Mouse (Mus musculus): Measurements from ENCODE around the gene Akap12. TPM values are rescaled to one million over a fixed set of nuclear protein-coding genes. Genes with fewer than 3 reads are reported as not detected.
A peak's percentile ranks its signal among the peaks of the same experiment; 100 is the strongest.

The Akap12 gene
- polyA plus RNA-seq, 1 experiment from 2014 or later, result 71.4 TPM

GRCm38 (mm10) chr10:4341430-4341829 lies 75.2 kb downstream of the Akap12 start:
- ATAC-seq (ENCODE audit: insufficient read depth, low FRiP score), result no peak
- no peaks in the 10 kb centered on the region for H3K9me3 ChIP-seq (replicated peaks; ENCODE audit: control insufficient read depth, low read length)
- H3K36me3 ChIP-seq (ENCODE audit: control insufficient read depth, insufficient read depth, low read length), result no peaks in the 10 kb centered on the region
- peak overlapping the region; percentile 13; the same call in 1 of the 2 replicates for H3K27ac ChIP-seq (ENCODE audit: low read length)
- H3K4me1 ChIP-seq (ENCODE audit: control insufficient read depth, insufficient read depth, low read length), result peaks cover 13% of the 10 kb centered on the region; the same call in 1 of the 2 replicates
- H3K9ac ChIP-seq (ENCODE audit: low read length), result no peak overlapping the region
- 15% methylated on average over 2 of the region's 2 CpGs for WGBS
- no peaks in the 10 kb centered on the region for H3K27me3 ChIP-seq (ENCODE audit: control insufficient read depth, insufficient read depth, low read length)
- H3K4me3 ChIP-seq (replicated peaks; ENCODE audit: low read length), result no peak overlapping the region
- H3K4me2 ChIP-seq (ENCODE audit: low read depth, low read length), result no peak overlapping the region

GRCm38 (mm10) chr10:4346489-4347135 lies 80.4 kb downstream of the Akap12 start:
- H3K4me1 ChIP-seq (ENCODE audit: control insufficient read depth, insufficient read depth, low read length), result 0 out of 2 replicates have a peak, but pooled peaks cover 4% of the 10 kb centered on the region
- peak; percentile 91 for ATAC-seq (ENCODE audit: insufficient read depth, low FRiP score)
- no peak overlapping the region for H3K27ac ChIP-seq (ENCODE audit: low read length)
- H3K9me3 ChIP-seq (replicated peaks; ENCODE audit: control insufficient read depth, low read length), result no peaks in the 10 kb centered on the region
- H3K4me2 ChIP-seq (ENCODE audit: low read depth, low read length), result peak overlapping the region; percentile 58
- WGBS, result 6% methylated on average over 28 of the region's 28 CpGs
- no peaks in the 10 kb centered on the region for H3K27me3 ChIP-seq (ENCODE audit: control insufficient read depth, insufficient read depth, low read length)
- H3K9ac ChIP-seq (ENCODE audit: low read length), result peak overlapping the region; percentile 71
- no peaks in the 10 kb centered on the region for H3K36me3 ChIP-seq (ENCODE audit: control insufficient read depth, insufficient read depth, low read length)
- peak overlapping the region; percentile 39 for H3K4me3 ChIP-seq (replicated peaks; ENCODE audit: low read length)

DNA sequence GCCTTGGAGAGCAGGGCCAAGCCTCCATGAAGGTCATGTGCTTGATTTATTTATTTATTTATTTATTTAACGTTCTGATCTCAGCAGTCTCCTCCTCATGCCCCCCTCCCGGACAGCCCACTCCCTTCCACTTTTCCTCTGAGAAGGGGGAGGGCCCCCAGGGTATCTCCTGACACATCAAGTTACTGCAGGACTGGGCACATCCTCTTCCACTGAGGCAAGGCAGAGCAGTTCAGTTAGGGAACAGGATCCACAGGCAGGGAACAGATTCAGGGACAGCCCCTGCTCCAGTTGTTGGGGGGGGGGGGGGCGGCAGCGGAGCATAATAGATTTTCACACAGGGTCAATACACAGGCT lies 80.9 kb downstream of the Akap12 start:
- Histone ChIP-seq H3K9me3 (replicated peaks; ENCODE audit: control insufficient read depth, low read length) (no peaks in the 10 kb centered on the region), H3K4me3 (replicated peaks; ENCODE audit: low read length) (no peak overlapping the region)

DNA sequence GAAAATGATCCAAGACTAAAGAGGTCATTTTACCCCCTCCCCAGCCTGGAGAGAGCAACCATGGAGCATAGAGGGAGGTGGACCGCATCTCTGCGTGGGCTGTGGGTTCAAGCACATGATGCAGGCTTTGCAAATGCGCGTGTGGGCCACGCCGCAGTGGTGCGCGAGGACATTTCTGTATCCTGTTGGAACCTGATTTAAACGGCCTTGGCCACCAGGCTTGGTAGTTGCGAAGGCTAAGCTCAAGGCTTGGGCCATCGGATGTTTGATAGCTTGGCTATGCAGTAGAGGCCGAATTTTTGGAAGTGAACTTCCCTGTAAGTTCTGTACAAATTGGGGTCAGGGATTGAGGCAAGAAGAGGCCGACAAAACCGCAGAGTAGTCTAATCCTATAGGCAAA lies 81.4 kb downstream of the Akap12 start:
- Histone ChIP-seq H3K4me2 (ENCODE audit: low read depth, low read length) (no peak overlapping the region), H3K4me3 (replicated peaks; ENCODE audit: low read length) (no peak overlapping the region), H3K9ac (ENCODE audit: low read length) (no peak overlapping the region), H3K9me3 (replicated peaks; ENCODE audit: control insufficient read depth, low read length) (no peaks in the 10 kb centered on the region), H3K36me3 (ENCODE audit: control insufficient read depth, insufficient read depth, low read length) (no peaks in the 10 kb centered on the region), H3K27me3 (ENCODE audit: control insufficient read depth, insufficient read depth, low read length) (no peaks in the 10 kb centered on the region), H3K27ac (ENCODE audit: low read length) (no peak overlapping the region), H3K4me1 (ENCODE audit: control insufficient read depth, insufficient read depth, low read length) (0 out of 2 replicates have a peak, but pooled peaks cover 4% of the 10 kb centered on the region)
- 97% methylated on average over 14 of the region's 14 CpGs for WGBS
- no peak for ATAC-seq (ENCODE audit: insufficient read depth, low FRiP score)

More for the DNA sequence above, 80.9 kb downstream of the Akap12 start:
- no peak; the same call in 1 of the 2 replicates for ATAC-seq (ENCODE audit: insufficient read depth, low FRiP score)
- Histone ChIP-seq H3K9ac (ENCODE audit: low read length) (no peak overlapping the region), H3K27ac (ENCODE audit: low read length) (no peak overlapping the region), H3K4me1 (ENCODE audit: control insufficient read depth, insufficient read depth, low read length) (0 out of 2 replicates have a peak, but pooled peaks cover 4% of the 10 kb centered on the region), H3K4me2 (ENCODE audit: low read depth, low read length) (peak overlapping the region; percentile 58), H3K36me3 (ENCODE audit: control insufficient read depth, insufficient read depth, low read length) (no peaks in the 10 kb centered on the region), H3K27me3 (ENCODE audit: control insufficient read depth, insufficient read depth, low read length) (no peaks in the 10 kb centered on the region)
- WGBS, result 70% methylated on average over 4 of the region's 4 CpGs

- no peak overlapping the region for H3K4me2 ChIP-seq (ENCODE audit: low read depth, low read length)
- ATAC-seq (ENCODE audit: insufficient read depth, low FRiP score), result no peak
- peaks cover 15% of the 10 kb centered on the region for H3K36me3 ChIP-seq (ENCODE audit: control insufficient read depth, insufficient read depth, low read length)
- H3K27ac ChIP-seq (ENCODE audit: low read length), result no peak overlapping the region
- no peak overlapping the region for H3K4me3 ChIP-seq (replicated peaks; ENCODE audit: low read length)
- H3K9me3 ChIP-seq (replicated peaks; ENCODE audit: control insufficient read depth, low read length), result no peaks in the 10 kb centered on the region
- H3K4me1 ChIP-seq (ENCODE audit: control insufficient read depth, insufficient read depth, low read length), result no peaks in the 10 kb centered on the region
- 78% methylated on average over 38 of the region's 38 CpGs for WGBS
- H3K9ac ChIP-seq (ENCODE audit: low read length), result no peak overlapping the region
- no peaks in the 10 kb centered on the region for H3K27me3 ChIP-seq (ENCODE audit: control insufficient read depth, insufficient read depth, low read length)
These were observed 88.4 kb downstream of the Akap12 start for GRCm38 (mm10) chr10:4354371-4355260.

GRCm38 (mm10) chr10:4355882-4356451 lies 89.8 kb downstream of the Akap12 start:
- H3K36me3 ChIP-seq (ENCODE audit: control insufficient read depth, insufficient read depth, low read length), result peaks cover 15% of the 10 kb centered on the region
- no peak overlapping the region for H3K27ac ChIP-seq (ENCODE audit: low read length)
- H3K27me3 ChIP-seq (ENCODE audit: control insufficient read depth, insufficient read depth, low read length), result no peaks in the 10 kb centered on the region
- H3K4me3 ChIP-seq (replicated peaks; ENCODE audit: low read length), result no peak overlapping the region
- H3K9ac ChIP-seq (ENCODE audit: low read length), result no peak overlapping the region
- no peaks in the 10 kb centered on the region for H3K4me1 ChIP-seq (ENCODE audit: control insufficient read depth, insufficient read depth, low read length)
- H3K9me3 ChIP-seq (replicated peaks; ENCODE audit: control insufficient read depth, low read length), result no peaks in the 10 kb centered on the region
- ATAC-seq (ENCODE audit: insufficient read depth, low FRiP score), result no peak
- WGBS, result 83% methylated on average over 19 of the region's 19 CpGs
- H3K4me2 ChIP-seq (ENCODE audit: low read depth, low read length), result no peak overlapping the region

GRCm38 (mm10) chr10:4356640-4357039 lies 90.5 kb downstream of the Akap12 start:
- H3K27me3 ChIP-seq (ENCODE audit: control insufficient read depth, insufficient read depth, low read length), result no peaks in the 10 kb centered on the region
- no peak overlapping the region for H3K4me3 ChIP-seq (replicated peaks; ENCODE audit: low read length)
- no peak overlapping the region for H3K4me2 ChIP-seq (ENCODE audit: low read depth, low read length)
- H3K9me3 ChIP-seq (replicated peaks; ENCODE audit: control insufficient read depth, low read length), result no peaks in the 10 kb centered on the region; the same call in 1 of the 2 replicates
- H3K4me1 ChIP-seq (ENCODE audit: control insufficient read depth, insufficient read depth, low read length), result no peaks in the 10 kb centered on the region
- 63% methylated on average over 5 of the region's 5 CpGs for WGBS
- H3K27ac ChIP-seq (ENCODE audit: low read length), result no peak overlapping the region
- no peak for ATAC-seq (ENCODE audit: insufficient read depth, low FRiP score)
- peaks cover 15% of the 10 kb centered on the region for H3K36me3 ChIP-seq (ENCODE audit: control insufficient read depth, insufficient read depth, low read length)
- H3K9ac ChIP-seq (ENCODE audit: low read length), result no peak overlapping the region

GRCm38 (mm10) chr10:4357435-4357834 lies 91.3 kb downstream of the Akap12 start:
- 88% methylated on average over 10 of the region's 10 CpGs for WGBS
- no peak overlapping the region for H3K4me2 ChIP-seq (ENCODE audit: low read depth, low read length)
- no peak for ATAC-seq (ENCODE audit: insufficient read depth, low FRiP score)

DNA sequence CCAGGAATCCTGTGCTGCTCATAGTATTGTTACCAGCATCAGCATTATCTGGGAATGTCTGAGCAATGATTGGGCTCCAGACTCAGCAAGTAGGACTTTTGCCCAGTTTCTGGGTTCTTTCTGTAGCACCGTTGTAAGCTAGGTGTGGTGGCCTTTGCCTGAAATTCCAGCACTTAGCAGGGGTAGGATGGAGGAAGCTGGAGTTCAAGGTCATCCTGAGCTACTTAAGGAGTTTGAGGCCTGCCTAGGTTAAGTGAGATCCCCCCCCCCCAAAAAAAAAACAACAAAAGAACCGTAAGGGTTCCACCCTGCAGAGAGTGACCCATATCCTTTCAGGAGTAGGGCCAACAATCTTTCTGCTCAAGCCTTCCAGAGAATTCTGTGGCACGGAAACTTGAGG lies 98.4 kb downstream of the Akap12 start:
- Histone ChIP-seq H3K9me3 (replicated peaks; ENCODE audit: control insufficient read depth, low read length) (peaks cover 7% of the 10 kb centered on the region), H3K27me3 (ENCODE audit: control insufficient read depth, insufficient read depth, low read length) (no peaks in the 10 kb centered on the region), H3K4me1 (ENCODE audit: control insufficient read depth, insufficient read depth, low read length) (no peaks in the 10 kb centered on the region), H3K9ac (ENCODE audit: low read length) (no peak overlapping the region), H3K4me3 (replicated peaks; ENCODE audit: low read length) (no peak overlapping the region), H3K36me3 (ENCODE audit: control insufficient read depth, insufficient read depth, low read length) (0 out of 2 replicates have a peak, but pooled peaks cover 12% of the 10 kb centered on the region), H3K27ac (ENCODE audit: low read length) (no peak overlapping the region), H3K4me2 (ENCODE audit: low read depth, low read length) (no peak overlapping the region)
- no peak for ATAC-seq (ENCODE audit: insufficient read depth, low FRiP score)
- 83% methylated on average over 3 of the region's 3 CpGs for WGBS

More at GRCm38 (mm10) chr10:4357435-4357834, 91.3 kb downstream of the Akap12 start:
- H3K4me1 ChIP-seq (ENCODE audit: control insufficient read depth, insufficient read depth, low read length), result no peaks in the 10 kb centered on the region
- H3K27me3 ChIP-seq (ENCODE audit: control insufficient read depth, insufficient read depth, low read length), result no peaks in the 10 kb centered on the region
- H3K27ac ChIP-seq (ENCODE audit: low read length), result no peak overlapping the region
- no peak overlapping the region for H3K9ac ChIP-seq (ENCODE audit: low read length)
- H3K4me3 ChIP-seq (replicated peaks; ENCODE audit: low read length), result no peak overlapping the region
- peaks cover 15% of the 10 kb centered on the region for H3K36me3 ChIP-seq (ENCODE audit: control insufficient read depth, insufficient read depth, low read length)
- peaks cover 3% of the 10 kb centered on the region for H3K9me3 ChIP-seq (replicated peaks; ENCODE audit: control insufficient read depth, low read length)
